ENCODE assay signal across 8 mouse cellular contexts in the genomic region with DNA sequence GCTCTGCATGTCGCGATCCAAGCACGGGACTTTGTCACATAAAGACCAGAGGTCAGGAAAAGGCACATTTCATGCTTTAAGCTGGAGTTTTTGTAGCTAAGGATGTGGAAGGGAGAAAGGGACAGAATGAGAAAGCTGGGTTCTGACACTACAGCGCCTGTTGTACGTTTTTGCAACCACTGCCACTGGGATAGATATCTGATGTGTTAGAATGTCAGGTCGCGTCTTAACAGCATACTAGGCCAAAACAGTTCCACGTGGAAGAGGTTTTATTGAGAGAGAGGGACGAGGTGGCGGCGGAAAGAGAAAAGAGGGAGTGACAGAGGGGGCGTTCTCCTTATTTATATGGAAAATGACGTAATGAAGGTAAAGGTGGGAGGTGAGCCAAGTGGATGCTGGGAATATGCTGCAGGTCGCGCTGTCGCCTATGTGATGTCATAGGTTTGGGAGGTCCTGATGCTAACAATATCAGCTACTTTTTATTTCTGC. TPM values are rescaled to one million over a fixed set of nuclear protein-coding genes. Genes with fewer than 3 reads are reported as not detected.
DNase-seq lines count a peak whose midpoint lies in the region; ATAC-seq and TF ChIP-seq lines count a peak whose summit lies in the region.
"Had no signal": no experiment of that assay in that cellular context is flagged by ENCODE, and none has a peak within 500 bp of the region (broad histone marks: within the 10 kb centered on the region; RNA-seq: fewer than 3 reads in every experiment).

No protein-coding gene starts in this region.

- DNase-seq in lung, postnatal 14 days = no peak
- DNase-seq in cerebellum, postnatal 10 days = peak; percentile 41 to 47
- DNase-seq in heart, postnatal 0 days (ENCODE audit: low spot score) = no peak
- DNase-seq in right cerebral cortex, postnatal 10 days (ENCODE audit: low spot score in 2 of 2) = peak; percentile 54 to 73
- DNase-seq in gastrocnemius, adult 8-10 months (ENCODE audit: low spot score in 2 of 2) = no peak

- no peak for ATAC-seq in lung, embryonic 15.5 days (ENCODE audit: borderline replicate concordance, extremely low read depth, low FRiP score, low TSS enrichment)
- no peak for ATAC-seq in heart, postnatal 0 days (ENCODE audit: insufficient read depth, low read depth)
- no peak for ATAC-seq in liver, embryonic 12.5 days

- TF ChIP-seq EP300 in heart, postnatal 0 days (IDR thresholded peaks at IDR 0.05; ENCODE audit: low read depth) = no peak

- WGBS in lung, embryonic 15.5 days = 10% methylated on average over 16 of the region's 16 CpGs
- 4% methylated on average over 16 of the region's 16 CpGs for WGBS in heart, postnatal 0 days
- WGBS in liver, embryonic 12.5 days (ENCODE audit: insufficient replicate concordance) = 12% methylated on average over 16 of the region's 16 CpGs

- peak overlapping the region; percentile 55 for H3K4me3 ChIP-seq in lung, embryonic 15.5 days
- H3K4me3 ChIP-seq in heart, postnatal 0 days (ENCODE audit: low read depth, low read length) = peak overlapping the region; percentile 81
- peak overlapping the region; percentile 76 for H3K4me3 ChIP-seq in liver, embryonic 12.5 days

- H3K9me3 ChIP-seq in lung, embryonic 15.5 days = no peaks in the 10 kb centered on the region
- H3K9me3 ChIP-seq in heart, postnatal 0 days (replicated peaks; ENCODE audit: control insufficient read depth, low read length) = no peaks in the 10 kb centered on the region
- no peaks in the 10 kb centered on the region for H3K9me3 ChIP-seq in liver, embryonic 12.5 days (replicated peaks)

- no peaks in the 10 kb centered on the region for H3K27me3 ChIP-seq in lung, embryonic 15.5 days
- no peaks in the 10 kb centered on the region for H3K27me3 ChIP-seq in heart, postnatal 0 days (ENCODE audit: control insufficient read depth, insufficient read depth, low read length)
- peaks cover 16% of the 10 kb centered on the region; the same call in 1 of the 2 replicates for H3K27me3 ChIP-seq in liver, embryonic 12.5 days (replicated peaks)

- TF ChIP-seq CTCF in heart, postnatal 0 days (IDR thresholded peaks at IDR 0.05; ENCODE audit: low read depth) = no peak

- peaks cover 25% of the 10 kb centered on the region for H3K4me1 ChIP-seq in lung, embryonic 15.5 days
- H3K4me1 ChIP-seq in heart, postnatal 0 days (ENCODE audit: control insufficient read depth, insufficient read depth) = peaks cover 14% of the 10 kb centered on the region
- H3K4me1 ChIP-seq in liver, embryonic 12.5 days = peaks cover 56% of the 10 kb centered on the region

- peak overlapping the region; percentile 92 for H3K27ac ChIP-seq in lung, embryonic 15.5 days
- peak overlapping the region; percentile 95 for H3K27ac ChIP-seq in heart, postnatal 0 days (ENCODE audit: low read depth)
- peak overlapping the region; percentile 87; the same call in 1 of the 2 replicates for H3K27ac ChIP-seq in liver, embryonic 12.5 days

- H3K9ac ChIP-seq in lung, embryonic 15.5 days = peak overlapping the region; percentile 68
- H3K9ac ChIP-seq in heart, postnatal 0 days (replicated peaks; ENCODE audit: low read depth, low read length) = peak overlapping the region; percentile 78
- H3K9ac ChIP-seq in liver, embryonic 12.5 days = peak overlapping the region; percentile 81

- peak overlapping the region; percentile 89 for H3K4me2 ChIP-seq in lung, embryonic 15.5 days
- peak overlapping the region; percentile 96 for H3K4me2 ChIP-seq in heart, postnatal 0 days (ENCODE audit: low read depth, low read length)
- peak overlapping the region; percentile 87 for H3K4me2 ChIP-seq in liver, embryonic 12.5 days

- no peaks in the 10 kb centered on the region for H3K36me3 ChIP-seq in lung, embryonic 15.5 days
- 0 out of 2 replicates have a peak, but pooled peaks cover 4% of the 10 kb centered on the region for H3K36me3 ChIP-seq in heart, postnatal 0 days (replicated peaks; ENCODE audit: control insufficient read depth, insufficient read depth, low read length)
- peaks cover 7% of the 10 kb centered on the region; the same call in 1 of the 2 replicates for H3K36me3 ChIP-seq in liver, embryonic 12.5 days

RNA-seq across cellular contexts. Expression of a gene that starts 0.7 kb away (rescaled TPM):
- 11.8 and 13.3 TPM in 2 replicates for polyA plus RNA-seq in lung, embryonic 15.5 days (2015; fragmentation: Nextera tagmentation; extraction: Ambion mirVana)
- total RNA-seq in heart, postnatal 0 days (2014; rRNA removed; ENCODE audit: low replicate concordance) = 3.2 and 5.3 TPM in 2 replicates
- 3.7 TPM in 2 replicates for polyA plus RNA-seq in heart, postnatal 0 days (2015; fragmentation: Nextera tagmentation; extraction: Ambion mirVana)
- polyA plus RNA-seq in liver, embryonic 12.5 days (2016; fragmentation: Nextera tagmentation; extraction: Ambion mirVana) = 6.5 and 7.6 TPM in 2 replicates
- total RNA-seq in gastrocnemius, adult 8-10 months (2022) = under 1 TPM; 0.48 to 0.74 (median 0.67) TPM

RNA-seq across cellular contexts. Expression of a gene that starts 1.1 kb away (rescaled TPM):
- polyA plus RNA-seq in lung, embryonic 15.5 days (2015; fragmentation: Nextera tagmentation; extraction: Ambion mirVana) = 92.9 and 95.5 TPM in 2 replicates
- 17.2 and 55.5 TPM in 2 replicates for total RNA-seq in heart, postnatal 0 days (2014; rRNA removed; ENCODE audit: low replicate concordance)
- 54.5 and 56.1 TPM in 2 replicates for polyA plus RNA-seq in heart, postnatal 0 days (2015; fragmentation: Nextera tagmentation; extraction: Ambion mirVana)
- polyA plus RNA-seq in liver, embryonic 12.5 days (2016; fragmentation: Nextera tagmentation; extraction: Ambion mirVana) = 24.1 and 28.0 TPM in 2 replicates
- 10 to 100 TPM; 25.0 to 27.4 (median 26.2) TPM for total RNA-seq in gastrocnemius, adult 8-10 months (2022)

RNA-seq across cellular contexts. Expression of a gene that starts 23.4 kb away (rescaled TPM):
- polyA plus RNA-seq in lung, embryonic 15.5 days (2015; fragmentation: Nextera tagmentation; extraction: Ambion mirVana) = not detected in 2 replicates
- not detected in 2 replicates for total RNA-seq in heart, postnatal 0 days (2014; rRNA removed; ENCODE audit: low replicate concordance)
- polyA plus RNA-seq in heart, postnatal 0 days (2015; fragmentation: Nextera tagmentation; extraction: Ambion mirVana) = not detected in 2 replicates
- polyA plus RNA-seq in liver, embryonic 12.5 days (2016; fragmentation: Nextera tagmentation; extraction: Ambion mirVana) = not detected in 2 replicates
- total RNA-seq in gastrocnemius, adult 8-10 months (2022) = 1 to 10 TPM in 3 of 4 experiments, under 1 TPM in 1; 0.96 to 1.7 (median 1.1) TPM
- total RNA-seq: hematopoietic stem cell, adult 5-6 weeks had no signal

Comparison
In these comparisons a context has a peak if more than half of its experiments do, and no peak if none do; other contexts are left out.
1. DNase-seq: peak in cerebellum, postnatal 10 days (2 of 2) and right cerebral cortex, postnatal 10 days (2 of 2); none in lung, postnatal 14 days (single experiment), heart, postnatal 0 days (single experiment) and gastrocnemius, adult 8-10 months (0 of 2).
2. Peak in every context shown above with its lines, with median percentiles within 50 percentile points of each other: H3K27ac ChIP-seq, H3K4me2 ChIP-seq, H3K4me3 ChIP-seq and H3K9ac ChIP-seq.